Mouse (Mus musculus) liver, adult 2 months (tissue): ENCODE results near the gene Plcl1.

Experiments
- CTCF ChIP-seq: fragments of 200-500 bp; IDR thresholded peaks from 2 replicates; pipeline ENCODE4 v1.5.1; 2011; ENCODE audit warnings: low read depth, low read length, control low read depth
- POLR2A ChIP-seq: fragments of 200-500 bp; IDR thresholded peaks from 2 replicates; pipeline ENCODE4 v1.6.1; 2011; ENCODE audit warnings: low read length, control low read depth; ENCODE audit not compliant: insufficient read depth; ENCODE audit errors: extremely low read depth

DNA sequence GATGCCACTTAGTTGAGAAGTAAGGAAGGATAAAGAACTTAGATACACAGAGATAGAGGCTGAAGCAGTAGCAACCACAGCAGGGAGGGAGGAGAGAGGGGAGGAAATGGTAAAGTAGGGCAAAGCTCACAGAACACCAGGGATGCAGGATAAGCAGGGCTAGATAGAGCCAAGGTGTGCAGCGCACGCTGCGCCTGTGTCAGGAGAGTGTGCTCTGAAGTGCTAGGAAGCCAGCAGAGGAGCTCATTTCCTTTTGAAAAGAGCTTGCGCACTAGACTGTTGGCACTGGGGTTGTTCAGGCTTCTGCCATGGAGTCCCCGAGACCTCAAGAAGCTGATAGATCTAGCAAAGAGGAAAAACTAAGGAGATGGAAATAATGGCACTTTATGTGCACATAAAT, 40.6 kb downstream of the Plcl1 start:
- no peak for TF ChIP-seq CTCF
- no peak for TF ChIP-seq POLR2A
